Mouse (Mus musculus) effector memory CD4-positive, alpha-beta T cell, adult 7 months (primary cell): ENCODE measurements around the gene Gm11437. TPM values are rescaled to one million over a fixed set of nuclear protein-coding genes. Genes with fewer than 3 reads are reported as not detected.

Experiments used
- polyA plus RNA-seq: library from polyadenylated mRNA; unstranded; fragments of 100-300 nt; shearing (Covaris generic); gene quantifications from one replicate; pipeline ENCODE4 v1.2.1, GENCODE M21; 2017

Gene Gm11437
- not detected for polyA plus RNA-seq

GRCm38 (mm10) chr11:84167046-84167526, at the start of gene Gm11437:
TSS of gene Gm11437 (minus strand) at chr11:84167476.

GRCm38 (mm10) chr11:84128943-84129798, 38.1 kb downstream of the Gm11437 start, which contains the start of the genes Tada2a and Acaca:
TSS of gene Tada2a (minus strand) at chr11:84129600.
TSS of gene Acaca (plus strand) at chr11:84129672.

Other genes with a start within 250 kb of the Gm11437 start
- 51.1 TPM for gene Ddx52, start 225.4 kb downstream of the Gm11437 start, polyA plus RNA-seq
- 37.2 TPM for gene Synrg, start 203.0 kb downstream of the Gm11437 start, polyA plus RNA-seq
- 6.9 TPM for gene Dusp14, start 98.2 kb downstream of the Gm11437 start, polyA plus RNA-seq
- gene Tada2a, start 37.9 kb downstream of the Gm11437 start, polyA plus RNA-seq: 5.9 TPM
- 8.9 TPM for gene Acaca, start 37.8 kb downstream of the Gm11437 start, polyA plus RNA-seq